Mouse (Mus musculus): ENCODE results near the gene Rhno1.

The Rhno1 gene

DNA sequence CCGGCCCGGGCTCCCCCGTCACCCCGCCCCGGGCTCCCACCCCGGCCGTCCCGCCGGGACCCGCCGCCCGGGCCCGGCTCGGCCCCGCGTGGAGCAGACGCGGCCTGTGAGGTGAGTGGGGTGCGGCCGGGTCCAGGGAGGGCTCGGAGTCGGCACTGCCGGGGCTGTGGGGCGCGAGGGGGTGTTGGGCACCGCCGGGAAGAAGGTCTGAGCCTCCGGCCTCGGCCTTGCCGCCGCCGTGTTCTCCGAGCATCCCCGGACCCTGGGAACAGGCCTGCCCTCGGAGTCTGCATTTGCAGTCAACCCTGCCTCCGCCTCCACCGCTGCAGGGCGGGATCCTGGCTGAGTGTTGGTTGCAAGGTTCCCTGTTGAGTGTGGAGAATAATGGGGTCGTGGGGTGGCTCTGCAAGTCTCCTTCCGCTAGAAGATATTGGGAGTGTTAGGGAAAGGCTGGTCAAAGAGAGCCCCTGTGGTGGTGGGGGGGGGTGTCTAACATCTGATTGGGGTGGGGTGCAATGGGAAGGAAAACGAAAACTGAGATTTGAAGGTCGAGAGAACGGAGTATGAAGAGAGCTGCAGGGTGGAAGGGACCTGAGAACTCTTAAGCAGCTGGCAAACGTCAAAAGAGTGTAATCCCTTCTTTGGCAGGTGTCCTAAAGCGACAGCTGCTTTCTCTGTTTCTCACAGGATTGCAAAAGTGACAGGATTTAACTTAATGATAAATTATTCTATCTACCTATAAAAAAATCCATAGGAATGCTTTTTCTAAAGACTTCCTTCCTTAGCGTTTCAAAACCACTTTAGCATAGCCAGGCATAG lies 505 bp upstream of the Rhno1 start:
- in situ Hi-C loops (cut with MboI, MseI): loop anchor here (5.0 kb wide), 1 partner anchor 49 kb away; no protein-coding TSS in a partner anchor

DNA sequence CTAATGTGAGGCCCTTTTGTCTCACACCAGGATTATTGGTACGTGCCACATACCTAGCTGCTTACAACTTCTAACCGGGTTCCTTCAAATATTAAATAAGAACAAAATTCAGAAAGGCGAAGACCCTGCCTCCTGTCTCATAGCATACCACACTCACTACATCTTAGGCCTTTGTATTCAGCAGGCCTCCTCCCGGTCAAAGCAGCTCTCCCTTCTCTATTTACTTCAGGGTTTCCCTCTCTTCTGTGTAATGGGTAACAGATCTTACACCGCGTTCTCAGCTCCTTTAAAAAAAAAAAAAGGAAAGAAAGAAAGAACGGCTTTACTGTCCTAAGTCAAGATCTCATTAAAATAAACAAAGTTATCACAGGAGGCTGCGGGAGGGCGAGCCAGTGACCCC lies 810 bp downstream of the Rhno1 start:
- in situ Hi-C loops (cut with MboI, MseI): loop anchor here (5.0 kb wide), 1 partner anchor 50 kb away; no protein-coding TSS in a partner anchor

DNA sequence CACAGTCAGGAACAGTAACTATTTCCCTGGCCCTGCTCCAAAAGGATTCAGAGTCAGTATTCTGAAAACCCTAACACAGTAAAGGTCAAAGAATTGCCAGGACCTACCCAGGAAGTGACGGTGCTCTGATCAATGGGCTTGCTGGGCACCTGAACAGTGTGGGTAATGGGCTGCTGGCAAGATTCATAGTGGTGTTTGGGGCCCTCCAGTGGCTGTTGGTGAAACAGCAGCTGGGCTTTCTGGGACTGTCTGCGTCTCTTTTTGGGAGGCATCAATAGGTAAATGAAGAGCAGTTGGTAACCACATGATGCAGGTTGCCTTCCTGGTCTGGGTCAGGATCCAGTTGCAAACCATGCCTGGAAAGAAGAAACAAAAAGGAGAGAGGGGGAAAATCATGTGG lies 3.7 kb downstream of the Rhno1 start:
- in situ Hi-C loops (cut with MboI, MseI): no loop called here

DNA sequence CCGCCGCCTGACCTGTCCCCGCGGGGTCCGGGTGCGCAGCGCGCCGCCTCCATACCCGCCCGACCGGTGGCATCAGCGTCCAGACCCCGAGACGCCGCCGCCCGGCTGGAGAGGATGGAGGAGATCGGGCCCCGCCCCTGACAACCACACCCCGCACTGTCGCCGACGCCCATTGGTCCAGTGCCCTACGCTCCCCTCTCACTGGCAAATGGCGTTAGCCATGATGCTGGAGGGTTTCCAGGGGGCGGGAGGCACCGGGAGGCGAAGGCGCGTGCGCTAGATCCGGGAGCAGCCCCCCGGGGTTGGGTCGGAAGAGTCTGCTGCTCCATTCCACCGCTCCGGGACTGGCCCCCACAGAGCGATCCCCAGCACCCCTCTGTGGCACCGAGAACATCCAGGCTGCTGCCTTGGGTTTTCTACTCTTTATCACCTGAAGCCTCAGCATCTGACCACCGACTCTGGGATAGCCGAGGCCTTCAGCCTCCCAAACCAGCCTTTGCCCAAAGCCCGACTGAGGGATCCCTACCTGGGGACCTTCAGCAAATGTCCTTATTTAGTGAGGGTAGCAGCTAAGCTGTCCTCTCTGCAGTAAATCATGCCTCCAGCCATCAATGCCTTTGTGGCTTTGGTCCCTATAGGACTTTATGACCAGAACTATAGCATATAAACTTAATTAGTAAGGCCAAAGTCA lies 6.8 kb downstream of the Rhno1 start, which contains the start of gene Tulp3:
Tulp3 (minus strand) TSS at position 126 of the 691 bp plus-strand sequence.
- in situ Hi-C loops (cut with MboI, MseI): no loop called here

DNA sequence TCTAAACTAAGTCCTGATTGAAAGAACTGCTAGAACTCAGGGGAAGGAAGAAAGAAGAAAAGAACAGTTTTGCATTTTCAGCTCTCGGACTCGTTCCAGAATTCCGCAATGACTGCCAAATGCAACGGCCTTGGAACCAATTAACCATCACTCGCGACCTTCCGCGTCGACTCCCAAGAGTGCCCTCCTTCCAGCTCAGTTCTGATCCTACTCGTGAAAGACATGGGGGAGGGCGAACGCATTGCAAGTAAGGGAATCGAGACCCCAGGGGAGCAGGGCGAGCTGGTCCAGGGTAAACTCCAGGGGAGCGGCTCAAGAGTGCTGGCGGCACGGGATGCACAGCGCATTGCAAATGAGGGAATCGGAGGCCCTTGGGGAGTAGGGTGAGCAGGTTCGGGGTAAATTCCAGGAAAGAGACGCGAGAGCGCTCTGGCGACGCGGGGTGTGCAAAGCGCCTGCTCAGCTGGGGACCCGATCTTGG lies 7.5 kb downstream of the Rhno1 start:
- in situ Hi-C loops (cut with MboI, MseI): no loop called here

DNA sequence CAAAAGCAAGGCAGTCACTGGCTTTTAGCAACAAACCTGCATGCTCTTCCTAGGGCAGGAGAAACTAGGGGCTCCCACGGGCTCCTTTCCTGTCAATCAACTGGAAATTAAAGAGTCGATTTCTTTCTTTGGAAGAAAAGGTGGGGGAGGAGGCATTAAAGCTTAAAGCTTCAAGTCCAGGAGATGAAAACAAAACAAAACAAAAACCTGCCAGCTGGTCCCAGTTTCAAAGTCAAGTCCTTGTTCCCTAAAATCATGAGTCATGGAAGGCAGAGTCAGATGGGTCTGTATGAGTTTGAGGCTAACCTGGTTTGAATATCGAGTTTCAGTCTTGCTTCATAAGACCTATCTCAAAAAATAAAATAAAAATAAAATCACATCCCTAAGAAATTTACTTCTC lies 8.6 kb downstream of the Rhno1 start:
- in situ Hi-C loops (cut with MboI, MseI): no loop called here

DNA sequence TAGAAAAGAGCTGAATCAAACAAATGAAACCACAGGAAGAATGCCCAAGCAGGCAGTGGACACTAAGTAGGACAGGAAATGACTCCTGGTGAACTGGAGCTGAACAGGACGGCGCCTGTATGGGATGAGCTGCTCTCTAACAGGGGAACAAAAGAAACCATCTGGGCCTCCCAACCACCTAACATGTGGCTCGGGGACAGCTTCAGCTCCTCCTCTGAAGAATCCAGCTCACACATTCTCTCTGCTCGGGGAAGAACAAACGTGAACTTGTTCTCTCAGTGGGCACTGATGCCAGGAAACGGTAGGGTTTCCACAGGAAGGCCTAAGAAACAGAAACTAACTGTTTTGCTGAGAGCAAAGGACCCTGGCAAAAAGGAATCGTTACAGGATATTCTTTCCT lies 13.0 kb downstream of the Rhno1 start:
- in situ Hi-C loops (cut with MboI, MseI): no loop called here

DNA sequence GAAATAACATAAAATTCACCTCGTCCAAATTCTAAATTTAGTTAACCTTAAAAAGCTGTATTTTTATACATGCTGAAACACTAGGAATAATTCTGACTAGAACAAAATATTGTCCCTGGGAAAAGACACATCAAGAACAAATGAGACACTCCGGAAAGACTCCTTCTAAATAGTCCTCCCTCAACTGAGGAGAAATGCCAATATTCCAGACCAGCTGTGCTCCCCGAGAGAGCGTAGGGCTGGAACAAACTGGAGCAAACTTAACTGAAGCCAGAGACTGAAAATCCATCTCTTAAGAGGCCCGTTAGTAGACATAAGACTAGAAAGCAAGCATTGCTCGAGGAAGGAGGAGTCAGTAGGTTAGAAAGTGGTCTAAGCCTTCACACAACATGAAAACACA lies 15.9 kb downstream of the Rhno1 start:
- in situ Hi-C loops (cut with MboI, MseI): no loop called here

DNA sequence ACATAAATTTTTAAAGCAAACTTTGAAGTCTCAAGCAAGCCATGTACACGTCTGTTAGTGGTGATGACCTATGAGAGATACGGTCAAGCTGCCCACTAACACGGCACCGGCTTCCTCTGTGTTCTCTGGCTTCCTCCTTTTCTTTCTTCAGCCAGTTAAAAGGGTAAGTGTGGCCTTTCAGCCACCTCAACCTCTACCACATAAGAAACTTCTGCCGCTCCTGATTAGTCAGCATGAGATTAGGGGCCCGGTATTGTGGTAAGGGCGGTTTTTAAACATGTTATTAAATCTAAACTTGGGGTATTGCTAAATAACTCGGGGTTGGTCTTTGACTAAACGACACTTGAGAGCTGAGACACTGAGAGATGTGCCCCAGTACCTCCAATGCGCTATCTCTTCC lies 17.1 kb downstream of the Rhno1 start:
- in situ Hi-C loops (cut with MboI, MseI): no loop called here

DNA sequence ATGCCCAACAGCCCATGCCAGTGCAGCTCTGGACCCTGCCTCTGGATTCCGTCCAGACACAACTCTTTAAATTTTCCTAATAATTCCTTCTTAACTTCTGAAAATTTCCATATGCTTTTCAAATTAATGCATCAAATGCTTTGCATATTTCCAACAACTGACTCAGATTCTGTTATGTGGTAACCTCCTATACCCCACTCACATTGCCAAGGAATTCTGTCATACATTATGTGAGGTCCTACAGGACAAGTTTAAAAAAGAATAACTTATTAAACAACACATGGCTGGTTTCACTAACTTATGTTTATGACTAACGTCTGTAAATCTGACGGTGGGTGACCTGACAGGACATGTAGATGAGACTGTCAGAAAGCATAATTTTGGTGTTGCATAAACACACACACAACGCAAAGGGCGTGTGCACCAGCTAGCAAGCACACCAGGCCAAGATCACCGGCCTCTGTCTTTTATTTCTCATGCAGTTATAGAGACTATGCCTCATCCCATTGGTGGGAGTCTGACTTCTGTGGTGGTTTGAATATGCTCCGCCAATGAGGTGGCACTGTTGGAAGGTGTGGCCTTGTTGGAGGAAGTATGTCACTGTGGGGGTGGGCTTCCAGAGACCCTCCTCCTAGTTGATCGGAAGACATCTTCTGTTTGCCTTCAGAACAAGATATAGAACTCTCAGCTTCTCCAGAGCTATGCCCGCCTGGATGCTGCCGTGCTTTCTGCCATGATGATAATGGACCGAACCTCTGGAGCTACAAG lies 20.6 kb downstream of the Rhno1 start:
- in situ Hi-C loops (cut with MboI, MseI): no loop called here

DNA sequence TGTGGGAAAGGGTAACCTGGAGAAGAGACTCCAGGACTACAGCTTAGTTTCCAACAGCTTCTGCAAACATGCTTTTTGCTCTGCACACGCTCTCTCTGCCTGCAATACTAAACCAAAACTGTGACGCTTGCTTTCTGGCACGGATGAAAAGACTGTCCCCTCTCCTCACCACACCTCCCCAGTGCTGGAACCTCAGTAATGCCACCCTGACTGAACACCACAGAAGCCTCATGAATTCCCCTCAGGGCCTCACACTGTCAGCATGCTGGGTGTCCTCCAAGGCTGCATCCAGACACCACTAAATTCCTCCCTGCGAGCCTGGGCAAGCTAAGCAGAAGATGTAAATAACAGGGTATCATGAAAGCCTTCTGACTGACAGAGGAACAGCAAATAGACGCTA lies 23.8 kb downstream of the Rhno1 start:
- in situ Hi-C loops (cut with MboI, MseI): no loop called here

DNA sequence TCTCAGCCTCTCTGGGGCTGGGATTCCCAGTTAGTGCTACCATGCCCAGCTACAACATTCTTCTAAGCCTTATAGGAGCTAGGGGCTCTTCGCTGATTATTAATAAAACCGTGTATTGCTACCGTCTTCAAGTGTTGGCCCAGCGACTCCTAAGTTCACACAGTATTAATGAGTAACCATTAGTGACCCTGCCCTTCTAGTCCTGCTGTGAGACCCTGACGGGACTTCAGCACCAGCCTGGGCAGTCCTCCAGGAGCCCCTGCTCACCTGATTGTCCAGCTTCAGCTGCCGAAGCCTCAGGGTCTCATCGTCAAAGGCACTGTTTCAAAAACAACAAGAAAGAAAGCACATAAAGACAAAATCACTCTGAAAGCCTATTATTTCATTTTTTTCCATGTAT lies 25.2 kb downstream of the Rhno1 start:
- in situ Hi-C loops (cut with MboI, MseI): no loop called here

DNA sequence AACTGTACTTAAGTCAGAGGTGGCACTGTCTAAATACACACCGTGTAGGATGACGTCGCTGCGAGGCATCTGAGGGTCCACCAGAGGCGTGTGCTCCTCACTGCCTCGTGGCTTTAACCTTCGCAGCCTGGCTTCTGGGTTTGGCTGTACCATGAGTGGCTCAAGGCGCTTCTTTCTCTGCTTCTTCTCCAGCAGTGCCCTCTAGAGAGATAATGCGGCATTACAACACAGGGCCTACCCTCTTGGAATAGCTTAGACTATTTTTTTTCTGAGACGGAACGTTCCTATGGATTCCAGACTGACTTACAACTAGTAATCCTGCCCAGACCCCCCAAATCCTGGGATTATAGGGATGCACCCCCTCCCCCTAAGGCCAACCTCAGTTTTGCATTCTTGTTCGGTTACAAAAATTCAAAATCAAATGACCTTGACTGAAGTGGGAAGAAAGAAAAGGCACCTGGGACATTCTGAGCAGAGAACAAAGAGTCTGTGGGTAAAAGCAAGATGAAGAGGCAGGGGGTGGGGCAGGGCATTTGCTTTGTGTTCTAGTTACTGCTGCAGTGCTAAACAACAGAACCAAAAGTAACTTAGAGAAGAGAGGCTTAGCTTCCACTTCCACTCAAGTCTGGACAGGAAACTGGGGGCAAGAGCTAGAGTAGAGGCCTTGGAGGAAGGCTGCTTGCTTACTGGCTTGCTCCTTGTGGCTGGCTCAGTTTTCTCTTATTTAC lies 28.1 kb downstream of the Rhno1 start:
- in situ Hi-C loops (cut with MboI, MseI): no loop called here

DNA sequence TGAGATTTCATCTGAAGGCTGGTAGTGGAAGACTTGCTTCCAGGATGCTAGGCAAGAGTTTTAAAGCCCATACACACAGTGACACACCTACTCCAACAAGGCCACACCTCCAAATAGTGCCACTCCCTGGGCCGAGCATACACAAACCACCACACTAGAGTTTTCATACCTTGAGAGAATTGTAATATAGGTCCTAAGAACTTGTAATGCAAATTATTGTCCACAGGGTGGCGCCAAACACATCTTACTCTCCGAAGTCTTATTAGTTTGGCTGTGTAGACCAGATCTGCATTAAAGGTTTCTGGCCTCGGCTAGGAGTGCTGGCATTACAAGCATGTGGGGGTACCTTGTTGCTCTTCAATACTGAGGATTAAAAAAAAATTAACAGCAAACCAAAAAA lies 44.4 kb downstream of the Rhno1 start:
- in situ Hi-C loops (cut with MboI, MseI): no loop called here

DNA sequence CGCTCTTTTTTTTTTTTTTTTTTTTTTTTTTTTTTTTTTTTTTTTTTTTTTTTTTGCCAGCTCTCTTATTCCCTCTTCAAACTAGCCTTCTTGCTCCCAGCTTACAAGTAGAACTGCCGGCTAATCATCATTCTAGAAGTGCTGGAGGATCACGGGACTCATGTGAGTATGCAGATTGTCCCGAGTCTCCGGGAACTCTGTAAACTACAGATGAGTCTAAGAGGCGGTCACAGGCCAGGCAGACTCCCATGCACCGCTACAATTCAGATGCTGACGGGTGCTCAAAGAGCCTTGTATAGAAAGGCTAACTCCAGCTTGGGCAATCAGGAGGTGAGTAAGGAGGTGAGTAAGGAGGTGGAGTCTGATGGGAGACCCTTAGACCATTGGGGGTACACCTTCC lies 47.1 kb downstream of the Rhno1 start:
- in situ Hi-C loops (cut with MboI, MseI): no loop called here

DNA sequence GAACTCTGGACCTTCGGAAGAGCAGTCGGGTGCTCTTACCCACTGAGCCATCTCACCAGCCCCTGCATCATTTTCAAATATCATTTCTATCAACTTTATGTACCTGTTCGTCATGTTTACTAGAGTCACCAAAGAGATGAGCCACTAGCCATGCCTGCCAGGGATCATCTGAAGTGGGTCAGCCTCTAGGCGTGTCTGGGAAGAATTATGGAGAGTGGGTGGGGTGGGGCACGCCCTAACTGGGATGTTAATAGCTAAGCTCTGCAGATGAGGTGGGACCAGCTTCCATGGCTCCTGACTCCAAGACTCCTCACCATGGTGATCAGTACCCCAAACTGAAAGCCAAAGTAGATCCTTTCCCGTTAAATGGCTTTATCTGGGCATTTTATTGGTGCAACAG lies 47.9 kb downstream of the Rhno1 start:
- in situ Hi-C loops (cut with MboI, MseI): no loop called here

DNA sequence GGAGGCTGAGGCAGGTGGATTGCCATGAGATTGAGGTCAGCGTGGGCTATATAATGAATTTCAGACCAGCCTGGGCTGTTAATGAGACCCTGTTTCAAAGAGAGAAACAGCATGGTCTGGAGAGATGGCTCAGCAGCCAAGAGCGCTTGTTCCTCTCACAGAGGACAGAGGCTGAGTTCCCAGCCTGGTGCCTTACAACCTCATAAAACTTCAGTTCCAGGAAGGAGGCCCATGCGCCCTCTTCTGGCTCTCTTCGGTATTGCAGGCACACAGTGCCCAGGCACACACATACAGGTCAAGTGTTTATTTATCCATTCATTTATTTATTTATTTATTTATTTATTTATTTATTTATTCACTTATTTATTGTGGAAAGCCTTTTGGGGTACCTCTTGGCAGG lies 54.4 kb downstream of the Rhno1 start:
- in situ Hi-C loops (cut with MboI, MseI): no loop called here
